Mouse (Mus musculus): Measurements from ENCODE around the gene Tepsin. TPM values are rescaled to one million over a fixed set of nuclear protein-coding genes. Genes with fewer than 3 reads are reported as not detected.

Gene Tepsin
- polyA plus RNA-seq, 1 experiment from 2014 or later: 20.5 TPM

DNA sequence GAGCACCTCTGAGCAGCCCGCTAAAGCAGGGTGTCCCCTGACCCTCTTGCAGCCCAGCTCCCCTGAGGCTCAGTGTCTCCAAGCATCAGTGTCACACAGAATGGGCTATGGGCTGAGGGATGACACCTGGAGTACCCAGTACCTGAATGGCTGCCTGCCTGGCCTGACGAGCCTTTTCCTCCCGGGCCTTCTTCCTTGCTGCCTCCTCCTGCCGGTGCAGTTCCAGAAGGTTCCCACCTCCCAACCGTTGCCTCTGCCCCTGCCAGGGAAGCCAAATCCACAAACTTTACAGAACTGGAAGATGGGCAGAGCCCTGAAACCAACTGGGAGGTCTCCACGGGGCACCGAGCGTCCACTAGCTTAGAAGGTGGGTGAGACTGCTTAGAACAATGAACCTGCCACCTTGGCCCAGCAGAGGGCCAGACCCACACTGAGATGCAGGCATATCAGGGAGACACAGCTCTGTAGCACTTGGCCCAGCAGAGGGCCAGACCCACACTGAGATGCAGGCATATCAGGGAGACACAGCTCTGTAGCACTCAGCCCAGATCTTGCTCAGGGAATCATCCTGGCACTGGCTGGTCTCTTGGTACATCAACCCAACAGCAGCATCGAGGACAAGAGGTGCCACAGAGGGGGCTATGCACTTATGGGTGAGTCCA is 25.4 kb downstream of the Tepsin start:
- H3K9ac ChIP-seq: no peak overlapping the region
- H3K27me3 ChIP-seq: no peaks in the 10 kb centered on the region
- no peaks in the 10 kb centered on the region for H3K9me3 ChIP-seq
- peaks cover 97% of the 10 kb centered on the region for H3K36me3 ChIP-seq
- WGBS: 92% methylated on average over 9 of the region's 9 CpGs
- H3K27ac ChIP-seq: no peak overlapping the region
- H3K4me2 ChIP-seq: no peak overlapping the region
- H3K4me3 ChIP-seq: no peak overlapping the region
- peaks cover 22% of the 10 kb centered on the region for H3K4me1 ChIP-seq
- no peak for ATAC-seq (ENCODE audit: insufficient number of reproducible peaks, insufficient read depth, low FRiP score, low TSS enrichment, low read depth)

DNA sequence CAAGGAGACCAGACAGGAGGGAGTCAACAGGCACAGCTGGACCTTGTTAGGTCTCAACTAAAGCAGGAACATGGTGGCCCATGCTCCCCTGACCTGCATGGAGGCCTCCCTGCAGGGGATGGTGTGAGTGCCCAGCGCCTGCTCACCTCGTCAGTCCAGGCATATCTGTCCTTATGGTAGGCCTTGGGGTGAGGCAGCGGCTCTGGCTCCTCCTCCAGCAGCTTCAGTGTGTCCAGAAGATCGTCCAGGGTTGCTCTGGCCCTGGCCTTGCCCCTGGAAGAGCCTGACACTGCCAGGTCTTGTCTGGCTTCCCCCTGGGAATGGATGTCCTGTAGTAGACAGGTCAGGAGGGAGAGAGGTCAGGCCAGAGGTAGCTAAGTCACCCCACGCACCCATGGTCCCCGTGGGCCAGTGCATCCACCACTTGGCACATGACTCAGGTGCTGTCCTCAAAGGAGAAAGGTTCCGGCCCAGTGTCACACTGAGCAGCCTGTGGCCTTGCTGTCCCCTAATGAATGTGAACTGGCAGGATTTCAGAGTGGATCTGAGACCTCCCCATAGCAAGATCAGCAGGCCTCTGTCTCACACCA is 26.7 kb downstream of the Tepsin start:
- no peak overlapping the region for H3K27ac ChIP-seq
- WGBS: 71% methylated on average over 7 of the region's 7 CpGs
- 0 out of 2 replicates have a peak overlapping the region, but pooled peaks have one; percentile 44 for H3K9ac ChIP-seq
- peaks cover 22% of the 10 kb centered on the region for H3K4me1 ChIP-seq
- H3K27me3 ChIP-seq: no peaks in the 10 kb centered on the region
- ATAC-seq (ENCODE audit: insufficient number of reproducible peaks, insufficient read depth, low FRiP score, low TSS enrichment, low read depth): no peak
- no peaks in the 10 kb centered on the region for H3K9me3 ChIP-seq
- no peak overlapping the region for H3K4me2 ChIP-seq
- H3K36me3 ChIP-seq: peaks cover 98% of the 10 kb centered on the region
- H3K4me3 ChIP-seq: no peak overlapping the region

DNA sequence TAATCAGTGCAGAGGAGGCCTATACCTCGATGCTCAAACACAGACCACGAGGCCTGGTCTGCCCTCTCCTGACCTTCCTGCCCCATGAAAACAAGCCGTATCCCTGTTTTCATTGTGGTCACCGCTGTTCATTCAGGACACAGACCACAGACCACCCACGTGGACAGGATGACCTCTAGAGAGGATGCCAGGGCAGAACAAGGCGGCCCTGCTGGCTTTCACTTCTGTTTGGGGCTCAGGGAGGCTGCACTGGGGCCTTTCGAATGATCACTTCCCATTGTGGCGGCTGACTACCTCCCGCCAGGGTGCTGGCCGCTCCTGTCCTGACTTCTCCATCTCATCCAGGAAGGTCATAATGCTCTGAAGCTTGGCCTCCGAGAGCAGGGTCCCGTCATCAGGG is 27.5 kb downstream of the Tepsin start:
- no peak for ATAC-seq (ENCODE audit: insufficient number of reproducible peaks, insufficient read depth, low FRiP score, low TSS enrichment, low read depth)
- Histone ChIP-seq H3K27ac (no peak overlapping the region), H3K4me1 (peaks cover 22% of the 10 kb centered on the region), H3K9me3 (no peaks in the 10 kb centered on the region), H3K9ac (no peak overlapping the region), H3K36me3 (peaks cover 98% of the 10 kb centered on the region), H3K4me2 (no peak overlapping the region), H3K27me3 (no peaks in the 10 kb centered on the region), H3K4me3 (no peak overlapping the region)
- 47% methylated on average over 12 of the region's 12 CpGs for WGBS

DNA sequence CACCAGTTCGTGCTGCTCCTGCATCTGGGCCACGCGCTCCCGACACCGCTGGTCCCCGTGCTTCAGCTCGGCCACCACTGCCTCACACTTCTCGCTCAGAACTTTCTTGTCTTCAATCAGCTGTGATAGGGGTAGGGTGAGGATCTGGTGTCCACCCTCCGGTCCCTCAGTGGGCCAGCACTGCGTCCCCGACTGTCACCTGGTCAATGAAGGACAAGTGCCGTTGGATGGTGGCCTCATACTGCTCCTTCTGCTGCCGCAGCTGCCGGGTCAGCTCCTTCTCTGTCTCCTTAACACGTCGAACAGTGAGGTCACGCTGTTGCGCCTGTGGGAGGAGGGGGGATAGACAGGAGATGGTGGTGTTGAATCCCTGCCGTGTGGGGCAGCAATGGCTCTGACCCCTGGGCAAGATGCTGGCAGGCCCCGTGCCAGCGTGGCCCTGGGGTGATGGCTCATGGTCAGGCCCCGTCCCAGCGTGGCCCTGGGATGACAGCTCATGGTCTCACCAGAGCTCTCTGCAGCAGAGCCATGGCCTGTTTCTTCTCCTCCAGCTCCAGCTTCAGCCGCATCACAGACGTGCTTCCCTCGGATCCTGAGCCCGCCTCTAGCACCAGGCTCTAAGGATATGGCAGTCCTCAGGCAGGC is 28.1 kb downstream of the Tepsin start:
- 0 out of 2 replicates have a peak overlapping the region, but pooled peaks have one; percentile 21 for H3K9ac ChIP-seq
- no peak for ATAC-seq (ENCODE audit: insufficient number of reproducible peaks, insufficient read depth, low FRiP score, low TSS enrichment, low read depth)

DNA sequence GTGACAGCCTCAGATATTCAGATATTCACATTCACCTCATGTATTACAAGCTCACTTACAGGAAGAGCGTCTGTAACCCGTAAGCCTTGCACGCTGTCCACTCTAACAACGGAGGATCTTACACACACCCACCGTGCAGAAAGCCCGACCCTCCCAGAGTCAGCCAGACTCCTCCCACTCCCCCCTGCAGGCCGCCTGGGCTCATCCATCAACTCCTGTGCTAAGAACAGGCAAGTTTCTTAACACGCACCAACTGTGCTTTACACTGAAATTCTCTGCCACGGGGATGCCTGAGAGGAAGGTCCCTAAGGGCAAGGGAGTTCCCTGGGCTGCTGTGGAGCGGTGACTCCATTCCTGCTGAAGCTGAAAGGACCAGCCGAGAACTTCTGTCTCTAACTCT is 29.3 kb downstream of the Tepsin start:
- peaks cover 13% of the 10 kb centered on the region for H3K4me1 ChIP-seq
- H3K4me2 ChIP-seq: no peak overlapping the region
- no peak for ATAC-seq (ENCODE audit: insufficient number of reproducible peaks, insufficient read depth, low FRiP score, low TSS enrichment, low read depth)
- peak overlapping the region; percentile 40; the same call in 1 of the 2 replicates for H3K9ac ChIP-seq
- H3K9me3 ChIP-seq: no peaks in the 10 kb centered on the region
- no peak overlapping the region for H3K4me3 ChIP-seq
- peaks cover 98% of the 10 kb centered on the region for H3K36me3 ChIP-seq
- 0 out of 2 replicates have a peak overlapping the region, but pooled peaks have one; percentile 13 for H3K27ac ChIP-seq
- WGBS: 33% methylated on average over 11 of the region's 11 CpGs
- H3K27me3 ChIP-seq: no peaks in the 10 kb centered on the region

More for the DNA sequence above, 28.1 kb downstream of the Tepsin start:
- no peak overlapping the region for H3K4me2 ChIP-seq
- no peaks in the 10 kb centered on the region for H3K9me3 ChIP-seq
- H3K4me3 ChIP-seq: no peak overlapping the region
- H3K27ac ChIP-seq: no peak overlapping the region
- peaks cover 98% of the 10 kb centered on the region for H3K36me3 ChIP-seq
- H3K4me1 ChIP-seq: peaks cover 20% of the 10 kb centered on the region
- 88% methylated on average over 27 of the region's 27 CpGs for WGBS
- no peaks in the 10 kb centered on the region for H3K27me3 ChIP-seq

DNA sequence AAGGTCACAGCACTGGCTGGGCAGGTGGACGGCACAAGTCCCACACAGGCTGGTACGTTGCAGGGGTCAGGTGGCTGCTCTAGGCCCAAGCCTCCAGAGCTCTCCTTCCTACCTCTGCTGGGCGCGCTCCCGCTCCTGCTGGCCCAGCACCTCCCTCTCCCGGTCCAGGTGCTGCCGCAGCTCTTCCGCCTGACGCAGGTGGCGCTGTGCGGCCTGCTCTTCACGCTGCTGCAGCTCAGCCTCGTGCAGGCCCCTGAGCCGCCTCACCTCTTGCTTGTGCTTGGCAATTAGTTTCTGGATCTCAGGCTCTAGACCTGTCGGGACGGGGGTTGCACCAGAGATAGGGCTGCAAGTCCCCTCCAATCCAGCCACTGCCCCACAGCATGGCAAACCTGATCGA is 30.7 kb downstream of the Tepsin start:
- Histone ChIP-seq H3K27ac (no peak overlapping the region), H3K9me3 (no peaks in the 10 kb centered on the region), H3K4me3 (no peak overlapping the region), H3K27me3 (no peaks in the 10 kb centered on the region), H3K9ac (no peak overlapping the region), H3K4me1 (peaks cover 13% of the 10 kb centered on the region), H3K36me3 (peaks cover 98% of the 10 kb centered on the region), H3K4me2 (no peak overlapping the region)
- 48% methylated on average over 17 of the region's 17 CpGs for WGBS
- ATAC-seq (ENCODE audit: insufficient number of reproducible peaks, insufficient read depth, low FRiP score, low TSS enrichment, low read depth): no peak

DNA sequence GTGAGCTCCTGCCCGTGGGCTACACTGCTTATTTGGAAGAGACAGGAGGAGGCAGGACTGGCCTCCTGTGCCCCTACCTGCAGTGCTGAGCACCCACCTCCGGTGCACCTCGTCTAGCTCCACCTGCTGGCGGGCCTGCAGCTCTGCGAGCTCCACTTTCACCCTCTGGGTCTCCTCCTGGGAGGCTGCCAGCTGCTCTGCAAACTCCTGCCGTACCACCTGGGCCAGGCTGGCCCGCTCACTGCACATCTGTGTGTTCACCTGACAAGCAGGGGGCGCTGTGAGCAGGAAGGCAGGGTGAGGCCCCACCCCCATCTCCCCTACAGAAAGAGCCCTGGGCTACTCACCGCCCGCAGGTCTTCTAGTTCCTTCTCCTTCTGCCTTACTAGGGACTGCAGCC is 33.2 kb downstream of the Tepsin start:
- H3K36me3 ChIP-seq: peaks cover 75% of the 10 kb centered on the region
- H3K4me3 ChIP-seq: no peak overlapping the region
- H3K4me1 ChIP-seq: peaks cover 14% of the 10 kb centered on the region

DNA sequence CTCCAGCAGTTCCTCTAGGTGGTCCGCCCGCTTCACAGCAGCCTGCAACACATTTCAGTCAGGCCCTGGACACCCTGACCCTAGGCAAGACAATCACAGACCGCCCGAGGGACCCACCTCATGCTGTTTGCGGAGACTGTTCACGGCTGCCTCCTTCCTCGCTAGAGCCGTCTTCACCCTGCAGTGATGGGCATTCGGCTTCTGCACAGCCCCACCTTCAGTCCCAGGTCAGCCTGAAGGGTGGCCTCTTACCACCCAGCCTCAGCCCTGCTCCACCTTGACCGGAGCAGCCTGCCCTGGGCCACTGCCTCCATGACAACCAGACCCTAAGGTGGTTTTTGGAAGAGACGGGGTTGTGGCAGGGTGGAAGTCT is 33.9 kb downstream of the Tepsin start:
- 93% methylated on average over 11 of the region's 11 CpGs for WGBS
- H3K9ac ChIP-seq: no peak overlapping the region
- H3K36me3 ChIP-seq: peaks cover 68% of the 10 kb centered on the region
- H3K4me3 ChIP-seq: no peak overlapping the region
- H3K27ac ChIP-seq: no peak overlapping the region
- H3K4me1 ChIP-seq: peaks cover 13% of the 10 kb centered on the region
- no peak overlapping the region for H3K4me2 ChIP-seq
- no peaks in the 10 kb centered on the region for H3K27me3 ChIP-seq
- ATAC-seq (ENCODE audit: insufficient number of reproducible peaks, insufficient read depth, low FRiP score, low TSS enrichment, low read depth): no peak
- no peaks in the 10 kb centered on the region for H3K9me3 ChIP-seq

More for the DNA sequence above, 33.2 kb downstream of the Tepsin start:
- Histone ChIP-seq H3K27me3 (no peaks in the 10 kb centered on the region), H3K9me3 (no peaks in the 10 kb centered on the region), H3K27ac (no peak overlapping the region), H3K4me2 (no peak overlapping the region), H3K9ac (0 out of 2 replicates have a peak overlapping the region, but pooled peaks have one; percentile 36)
- ATAC-seq (ENCODE audit: insufficient number of reproducible peaks, insufficient read depth, low FRiP score, low TSS enrichment, low read depth): 0 out of 2 replicates have a peak, but pooled peaks have one; percentile 39
- WGBS: 36% methylated on average over 10 of the region's 10 CpGs

DNA sequence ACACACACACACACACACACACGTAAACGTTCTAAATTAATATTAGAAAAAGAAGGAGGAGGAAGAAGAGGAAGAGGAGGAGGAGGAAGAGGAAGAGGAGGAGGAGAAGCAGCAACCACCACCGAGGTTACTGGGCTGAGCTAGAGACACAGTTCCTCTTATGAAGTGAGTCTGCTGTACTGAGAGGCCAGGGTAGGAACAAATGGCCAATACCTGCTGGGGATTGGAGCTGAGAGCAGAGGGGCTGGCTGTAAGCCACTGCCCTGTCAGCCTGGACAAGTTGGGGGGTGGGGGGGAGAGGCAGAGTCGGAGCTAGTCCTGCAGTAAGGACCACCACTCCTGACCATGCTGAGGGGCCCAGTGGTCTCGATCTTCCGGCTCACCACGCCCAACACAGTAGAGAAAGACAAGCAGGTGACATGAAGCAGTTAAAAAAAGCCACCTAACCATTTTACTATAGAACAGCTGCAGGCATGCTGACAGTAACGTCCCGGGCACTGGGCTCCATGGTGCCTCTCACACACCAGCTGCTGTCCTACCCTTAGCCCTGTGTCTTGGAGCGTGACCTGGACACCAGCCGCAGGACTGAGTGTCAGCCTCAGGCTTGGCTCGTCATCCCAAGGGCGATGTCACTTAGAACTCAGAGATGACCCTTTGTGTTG is 34.4 kb downstream of the Tepsin start:
- no peaks in the 10 kb centered on the region for H3K9me3 ChIP-seq
- ATAC-seq (ENCODE audit: insufficient number of reproducible peaks, insufficient read depth, low FRiP score, low TSS enrichment, low read depth): no peak

GRCm38 (mm10) chr11:120063326-120063725 is 35.2 kb downstream of the Tepsin start:
- H3K4me3 ChIP-seq: no peak overlapping the region
- WGBS: 87% methylated on average over 5 of the region's 5 CpGs
- H3K4me2 ChIP-seq: no peak overlapping the region
- H3K27me3 ChIP-seq: no peaks in the 10 kb centered on the region
- no peak overlapping the region for H3K9ac ChIP-seq
- peaks cover under 1% of the 10 kb centered on the region; the same call in 1 of the 2 replicates for H3K9me3 ChIP-seq
- H3K27ac ChIP-seq: no peak overlapping the region
- ATAC-seq (ENCODE audit: insufficient number of reproducible peaks, insufficient read depth, low FRiP score, low TSS enrichment, low read depth): no peak
- H3K4me1 ChIP-seq: peaks cover 8% of the 10 kb centered on the region; the same call in 1 of the 2 replicates
- peaks cover 57% of the 10 kb centered on the region for H3K36me3 ChIP-seq

More for the DNA sequence above, 34.4 kb downstream of the Tepsin start:
- 85% methylated on average over 12 of the region's 13 CpGs for WGBS
- Histone ChIP-seq H3K27me3 (no peaks in the 10 kb centered on the region), H3K27ac (no peak overlapping the region), H3K4me2 (no peak overlapping the region), H3K36me3 (peaks cover 65% of the 10 kb centered on the region), H3K4me3 (no peak overlapping the region), H3K4me1 (peaks cover 8% of the 10 kb centered on the region; the same call in 1 of the 2 replicates), H3K9ac (no peak overlapping the region)

- ATAC-seq (ENCODE audit: insufficient number of reproducible peaks, insufficient read depth, low FRiP score, low TSS enrichment, low read depth): no peak
- H3K4me3 ChIP-seq: no peak overlapping the region
- H3K27me3 ChIP-seq: no peaks in the 10 kb centered on the region
- peaks cover 30% of the 10 kb centered on the region for H3K36me3 ChIP-seq
- WGBS: 83% methylated on average over 8 of the region's 8 CpGs
- H3K4me2 ChIP-seq: no peak overlapping the region
- peaks cover 6% of the 10 kb centered on the region; the same call in 1 of the 2 replicates for H3K4me1 ChIP-seq
- H3K9ac ChIP-seq: no peak overlapping the region
- H3K27ac ChIP-seq: no peak overlapping the region
- peaks cover 3% of the 10 kb centered on the region; the same call in 1 of the 2 replicates for H3K9me3 ChIP-seq
Observed at GRCm38 (mm10) chr11:120060634-120061033, 37.9 kb downstream of the Tepsin start.
